Mouse (Mus musculus) liver, embryonic 12.5 days (tissue): ENCODE measurements around the gene Dnah1. TPM values are rescaled to one million over a fixed set of nuclear protein-coding genes. Genes with fewer than 3 reads are reported as not detected.
A peak's percentile ranks its signal among the peaks of the same experiment; 100 is the strongest.

Experiments
- ATAC-seq: fragments of 200-750 bp; cut with Nextera tagmentation; 2 replicates; pipeline ENCODE4 v1.8.0; 2017; ENCODE audit warnings: moderate number of reproducible peaks, mild to moderate bottlenecking, moderate library complexity
- H3K27ac ChIP-seq: fragments of 300-500 bp; sonication (generic); 2 replicates; pipeline ENCODE4 v1.5.1; 2016; ENCODE audit warnings: mild to moderate bottlenecking
- H3K27me3 ChIP-seq: fragments of 300-500 bp; sonication (generic); replicated peaks from 2 replicates; pipeline ENCODE4 v1.6.1; 2016; ENCODE audit warnings: mild to moderate bottlenecking, moderate library complexity
- H3K36me3 ChIP-seq: fragments of 300-500 bp; sonication (generic); 2 replicates; pipeline ENCODE4 v1.6.1; 2016; ENCODE audit warnings: mild to moderate bottlenecking, moderate library complexity
- H3K4me1 ChIP-seq: fragments of 300-500 bp; sonication (generic); 2 replicates; pipeline ENCODE4 v1.6.1; 2016
- H3K4me2 ChIP-seq: fragments of 300-500 bp; sonication (generic); 2 replicates; pipeline ENCODE4 v1.6.1; 2016; ENCODE audit warnings: mild to moderate bottlenecking, moderate library complexity
- H3K4me3 ChIP-seq: fragments of 300-500 bp; sonication (generic); 2 replicates; pipeline ENCODE4 v1.5.1; 2016; ENCODE audit warnings: mild to moderate bottlenecking, moderate library complexity
- H3K9ac ChIP-seq: fragments of 300-500 bp; sonication (generic); 2 replicates; pipeline ENCODE4 v1.6.1; 2016; ENCODE audit warnings: mild to moderate bottlenecking, moderate library complexity
- H3K9me3 ChIP-seq: fragments of 300-500 bp; sonication (generic); replicated peaks from 2 replicates; pipeline ENCODE4 v1.6.1; 2016; ENCODE audit warnings: mild to moderate bottlenecking, moderate library complexity
- WGBS: fragments of 180-500 bp; shearing (Covaris S2); methylation state at CpG from one replicate; pipeline ENCODE4 v1.1.7; 2016; ENCODE audit not compliant: insufficient replicate concordance; 5-methylcytosine and 5-hydroxymethylcytosine counted together
- polyA plus RNA-seq: library from polyadenylated mRNA; unstranded; fragments of >200 nt; fragmentation: Nextera tagmentation; extraction: Ambion mirVana; gene quantifications from 2 replicates; pipeline ENCODE4 v1.2.1, GENCODE M21; 2016

Dnah1 gene
- polyA plus RNA-seq, 1 experiment from 2014 or later, result 0.48 TPM

GRCm38 (mm10) chr14:31330957-31331356 lies 7.3 kb upstream of the Dnah1 start:
- 46% methylated on average over 4 of the region's 4 CpGs for WGBS
- Histone ChIP-seq H3K9me3 (no peaks in the 10 kb centered on the region), H3K4me2 (no peak overlapping the region), H3K27me3 (peaks cover 14% of the 10 kb centered on the region), H3K4me1 (peaks cover 7% of the 10 kb centered on the region), H3K4me3 (no peak overlapping the region), H3K9ac (no peak overlapping the region), H3K36me3 (no peaks in the 10 kb centered on the region), H3K27ac (no peak overlapping the region)
- no peak for ATAC-seq

- Histone ChIP-seq H3K9me3 (no peaks in the 10 kb centered on the region), H3K27ac (no peak overlapping the region), H3K9ac (no peak overlapping the region), H3K4me1 (peaks cover 3% of the 10 kb centered on the region), H3K4me2 (no peak overlapping the region), H3K4me3 (no peak overlapping the region), H3K27me3 (peaks cover 14% of the 10 kb centered on the region), H3K36me3 (no peaks in the 10 kb centered on the region)
- no peak for ATAC-seq
- WGBS, result 28% methylated on average over 2 of the region's 2 CpGs
Observed at GRCm38 (mm10) chr14:31329741-31330140, 6.0 kb upstream of the Dnah1 start.

- Histone ChIP-seq H3K36me3 (no peaks in the 10 kb centered on the region), H3K9ac (no peak overlapping the region), H3K4me3 (no peak overlapping the region), H3K9me3 (no peaks in the 10 kb centered on the region), H3K27me3 (peaks cover 14% of the 10 kb centered on the region), H3K4me1 (peaks cover 17% of the 10 kb centered on the region), H3K27ac (no peak overlapping the region), H3K4me2 (no peak overlapping the region)
- ATAC-seq, result peak; percentile 56
- WGBS, result 51% methylated on average over 4 of the region's 4 CpGs
Observed at GRCm38 (mm10) chr14:31327681-31328080, 4.0 kb upstream of the Dnah1 start.

- Histone ChIP-seq H3K4me3 (no peak overlapping the region), H3K36me3 (no peaks in the 10 kb centered on the region), H3K4me2 (no peak overlapping the region), H3K9ac (no peak overlapping the region), H3K27me3 (peaks cover 14% of the 10 kb centered on the region), H3K27ac (no peak overlapping the region), H3K4me1 (peaks cover 17% of the 10 kb centered on the region), H3K9me3 (no peaks in the 10 kb centered on the region)
- 64% methylated on average over 1 of the region's 1 CpGs for WGBS
- ATAC-seq, result no peak
Observed at GRCm38 (mm10) chr14:31327196-31327595, 3.5 kb upstream of the Dnah1 start.

- no peak overlapping the region for H3K4me3 ChIP-seq
- H3K4me2 ChIP-seq, result no peak overlapping the region
- H3K27me3 ChIP-seq, result peaks cover 14% of the 10 kb centered on the region
- no peaks in the 10 kb centered on the region for H3K36me3 ChIP-seq
- ATAC-seq, result no peak
- H3K27ac ChIP-seq, result no peak overlapping the region
- no peaks in the 10 kb centered on the region for H3K9me3 ChIP-seq
- H3K9ac ChIP-seq, result no peak overlapping the region
- peaks cover 17% of the 10 kb centered on the region for H3K4me1 ChIP-seq
- 74% methylated on average over 7 of the region's 7 CpGs for WGBS
Observed at GRCm38 (mm10) chr14:31326770-31327169, 3.1 kb upstream of the Dnah1 start.

- no peaks in the 10 kb centered on the region for H3K36me3 ChIP-seq
- peaks cover 17% of the 10 kb centered on the region for H3K4me1 ChIP-seq
- no peaks in the 10 kb centered on the region for H3K9me3 ChIP-seq
- ATAC-seq, result no peak
- H3K27ac ChIP-seq, result no peak overlapping the region
- H3K9ac ChIP-seq, result no peak overlapping the region
- no peak overlapping the region for H3K4me2 ChIP-seq
- 36% methylated on average over 5 of the region's 5 CpGs for WGBS
- peaks cover 8% of the 10 kb centered on the region for H3K27me3 ChIP-seq
- H3K4me3 ChIP-seq, result no peak overlapping the region
Observed at GRCm38 (mm10) chr14:31325551-31325950, 1.9 kb upstream of the Dnah1 start.

GRCm38 (mm10) chr14:31324851-31325250 lies 1.2 kb upstream of the Dnah1 start:
- H3K4me1 ChIP-seq, result peaks cover 17% of the 10 kb centered on the region
- peaks cover 5% of the 10 kb centered on the region; the same call in 1 of the 2 replicates for H3K27me3 ChIP-seq
- H3K4me2 ChIP-seq, result peak overlapping the region; percentile 66
- 0 out of 2 replicates have a peak, but pooled peaks have one; percentile 42 for ATAC-seq
- peak overlapping the region; percentile 66; the same call in 1 of the 2 replicates for H3K27ac ChIP-seq
- WGBS, result 48% methylated on average over 10 of the region's 10 CpGs
- no peaks in the 10 kb centered on the region for H3K36me3 ChIP-seq
- H3K9me3 ChIP-seq, result no peaks in the 10 kb centered on the region
- H3K4me3 ChIP-seq, result peak overlapping the region; percentile 40
- peak overlapping the region; percentile 47; the same call in 1 of the 2 replicates for H3K9ac ChIP-seq

GRCm38 (mm10) chr14:31323189-31323588 lies 507 bp downstream of the Dnah1 start:
- no peak for ATAC-seq
- peak overlapping the region; percentile 40 for H3K4me3 ChIP-seq
- WGBS, result 79% methylated on average over 4 of the region's 4 CpGs
- peak overlapping the region; percentile 47; the same call in 1 of the 2 replicates for H3K9ac ChIP-seq
- H3K27ac ChIP-seq, result no peak overlapping the region
- no peaks in the 10 kb centered on the region for H3K9me3 ChIP-seq
- H3K27me3 ChIP-seq, result no peaks in the 10 kb centered on the region
- H3K36me3 ChIP-seq, result no peaks in the 10 kb centered on the region
- H3K4me1 ChIP-seq, result peaks cover 28% of the 10 kb centered on the region
- peak overlapping the region; percentile 66 for H3K4me2 ChIP-seq

GRCm38 (mm10) chr14:31322191-31322590 lies 1.5 kb downstream of the Dnah1 start:
- Histone ChIP-seq H3K4me1 (peaks cover 38% of the 10 kb centered on the region), H3K27ac (no peak overlapping the region), H3K4me2 (no peak overlapping the region), H3K36me3 (no peaks in the 10 kb centered on the region), H3K9ac (no peak overlapping the region), H3K9me3 (no peaks in the 10 kb centered on the region), H3K4me3 (no peak overlapping the region), H3K27me3 (no peaks in the 10 kb centered on the region)
- 66% methylated on average over 3 of the region's 3 CpGs for WGBS
- no peak for ATAC-seq

GRCm38 (mm10) chr14:31321181-31321580 lies 2.5 kb downstream of the Dnah1 start:
- 80% methylated on average over 11 of the region's 11 CpGs for WGBS
- H3K27me3 ChIP-seq, result no peaks in the 10 kb centered on the region
- no peaks in the 10 kb centered on the region for H3K9me3 ChIP-seq
- H3K4me2 ChIP-seq, result no peak overlapping the region
- H3K4me1 ChIP-seq, result peaks cover 48% of the 10 kb centered on the region
- H3K36me3 ChIP-seq, result no peaks in the 10 kb centered on the region
- ATAC-seq, result no peak
- no peak overlapping the region for H3K27ac ChIP-seq
- H3K9ac ChIP-seq, result no peak overlapping the region
- no peak overlapping the region for H3K4me3 ChIP-seq

GRCm38 (mm10) chr14:31319546-31319945 lies 4.2 kb downstream of the Dnah1 start:
- H3K4me2 ChIP-seq, result no peak overlapping the region
- H3K4me3 ChIP-seq, result no peak overlapping the region
- WGBS, result 50% methylated on average over 10 of the region's 10 CpGs
- ATAC-seq, result no peak
- no peak overlapping the region for H3K27ac ChIP-seq
- H3K36me3 ChIP-seq, result no peaks in the 10 kb centered on the region
- H3K27me3 ChIP-seq, result peaks cover 11% of the 10 kb centered on the region
- peaks cover 47% of the 10 kb centered on the region for H3K4me1 ChIP-seq
- H3K9ac ChIP-seq, result no peak overlapping the region
- no peaks in the 10 kb centered on the region for H3K9me3 ChIP-seq

- 0 out of 2 replicates have a peak overlapping the region, but pooled peaks have one; percentile 13 for H3K9ac ChIP-seq
Observed at GRCm38 (mm10) chr14:31317754-31318153, 5.9 kb downstream of the Dnah1 start.

GRCm38 (mm10) chr14:31316613-31317012 lies 7.1 kb downstream of the Dnah1 start:
- 76% methylated on average over 12 of the region's 12 CpGs for WGBS

More at GRCm38 (mm10) chr14:31317754-31318153, 5.9 kb downstream of the Dnah1 start:
- Histone ChIP-seq H3K9me3 (no peaks in the 10 kb centered on the region), H3K27ac (peak overlapping the region; percentile 46; the same call in 1 of the 2 replicates), H3K4me2 (peak overlapping the region; percentile 49), H3K4me1 (peaks cover 35% of the 10 kb centered on the region), H3K4me3 (no peak overlapping the region), H3K27me3 (peaks cover 16% of the 10 kb centered on the region), H3K36me3 (no peaks in the 10 kb centered on the region)
- ATAC-seq, result peak; percentile 90
- 59% methylated on average over 3 of the region's 3 CpGs for WGBS

More at GRCm38 (mm10) chr14:31316613-31317012, 7.1 kb downstream of the Dnah1 start:
- Histone ChIP-seq H3K4me3 (no peak overlapping the region), H3K9me3 (no peaks in the 10 kb centered on the region), H3K4me1 (peaks cover 35% of the 10 kb centered on the region), H3K4me2 (no peak overlapping the region), H3K36me3 (no peaks in the 10 kb centered on the region), H3K27me3 (peaks cover 16% of the 10 kb centered on the region), H3K9ac (no peak overlapping the region), H3K27ac (no peak overlapping the region)
- no peak for ATAC-seq
